Mouse (Mus musculus) yolk sac, embryonic 10.5 days (tissue): ENCODE measurements around the gene Larp1b.

ENCODE experiments used
- DNase-seq: peaks from one replicate; pipeline ENCODE4 v3.0.0-alpha.2; 2017; ENCODE audit warnings: low spot score

The Larp1b gene

GRCm38 (mm10) chr3:41082885-41083789 is 133.5 kb downstream of the Larp1b start, which contains the start of gene Pgrmc2:
Pgrmc2 (minus strand) TSS chr3:41083046.
- DNase-seq: peak; percentile 99

GRCm38 (mm10) chr3:41083790-41084112 is 134.1 kb downstream of the Larp1b start:
- DNase-seq: no peak

DNA sequence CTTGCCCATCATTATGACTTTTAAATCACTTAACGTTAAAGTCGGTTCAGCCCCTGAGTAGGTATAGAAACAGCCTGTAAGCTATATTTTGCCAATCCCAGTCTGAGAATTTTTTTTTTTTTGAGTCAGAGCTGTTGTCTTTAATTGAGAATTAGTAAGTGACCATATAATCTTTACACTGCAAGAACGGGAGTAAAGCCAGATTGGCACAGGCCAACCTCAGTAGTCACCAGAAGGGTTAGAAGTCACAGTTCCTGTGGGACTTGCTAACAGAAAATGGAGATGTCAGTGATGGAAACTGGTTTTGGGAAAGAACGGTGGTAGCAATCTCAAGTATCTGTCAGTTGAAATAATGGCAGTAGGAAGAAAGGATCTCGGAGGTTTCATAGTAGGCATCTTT is 134.8 kb downstream of the Larp1b start:
- no peak for DNase-seq

DNA sequence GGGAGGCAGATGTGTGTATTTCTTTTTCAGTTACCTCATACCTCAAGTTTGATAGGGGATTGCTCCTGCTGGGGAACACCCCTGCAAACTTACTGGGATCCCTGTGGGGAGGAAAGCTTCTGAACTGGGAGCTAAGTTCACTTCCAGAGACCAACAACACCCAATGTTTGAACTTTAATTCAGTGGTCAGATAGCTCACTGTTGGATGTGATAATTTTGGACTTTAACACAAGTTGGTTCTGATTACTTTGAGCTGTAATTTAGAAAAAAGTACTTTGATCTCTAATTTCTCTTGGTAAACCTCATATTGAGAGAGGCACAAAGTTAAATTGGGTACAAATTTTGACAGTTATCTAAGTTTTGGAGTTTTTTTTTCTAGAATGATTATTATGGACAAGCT is 137.4 kb downstream of the Larp1b start:
- no peak for DNase-seq
